ENCODE assay signal across 16 mouse cellular contexts in genomic region chr12:55051210-55052173, GRCm38 (mm10). TPM values are rescaled to one million over a fixed set of nuclear protein-coding genes. Genes with fewer than 3 reads are reported as not detected.
A peak's percentile ranks its signal among the peaks of the same experiment; 100 is the strongest.
DNase-seq lines count a peak whose midpoint lies in the region; ATAC-seq and TF ChIP-seq lines count a peak whose summit lies in the region.
"Had no signal": no experiment of that assay in that cellular context is flagged by ENCODE, and none has a peak within 500 bp of the region (broad histone marks: within the 10 kb centered on the region; RNA-seq: fewer than 3 reads in every experiment).

No protein-coding gene starts in this region.

- no peaks in the 10 kb centered on the region for H3K9me3 ChIP-seq in kidney, embryonic 15.5 days (replicated peaks)
- no peaks in the 10 kb centered on the region for H3K9me3 ChIP-seq in liver, embryonic 11.5 days (ENCODE audit: control insufficient read depth, low read length)
- H3K9me3 ChIP-seq in forebrain, postnatal 0 days (ENCODE audit: low read length): no peaks in the 10 kb centered on the region
- H3K9me3 ChIP-seq: embryonic facial prominence, embryonic 13.5 days; hindbrain, embryonic 12.5 days; neural tube, embryonic 12.5 days had no signal

- H3K27me3 ChIP-seq in kidney, embryonic 15.5 days: no peaks in the 10 kb centered on the region
- H3K27me3 ChIP-seq in liver, embryonic 11.5 days (replicated peaks; ENCODE audit: control insufficient read depth, insufficient read depth, low read length): no peaks in the 10 kb centered on the region
- no peaks in the 10 kb centered on the region for H3K27me3 ChIP-seq in forebrain, postnatal 0 days (ENCODE audit: insufficient read depth, low read length)
- H3K27me3 ChIP-seq: embryonic facial prominence, embryonic 13.5 days; hindbrain, embryonic 12.5 days; neural tube, embryonic 12.5 days had no signal

- TF ChIP-seq CTCF in forebrain, postnatal 0 days (IDR thresholded peaks at IDR 0.05; ENCODE audit: low read depth): no peak

- no peak overlapping the region for H3K27ac ChIP-seq in kidney, embryonic 15.5 days
- peak overlapping the region; percentile 97 for H3K27ac ChIP-seq in liver, embryonic 11.5 days (ENCODE audit: low read depth, low read length)
- no peak overlapping the region for H3K27ac ChIP-seq in forebrain, postnatal 0 days (ENCODE audit: low read depth, low read length)
- H3K27ac ChIP-seq: embryonic facial prominence, embryonic 13.5 days; gastrocnemius, adult 2 months; hindbrain, embryonic 12.5 days; neural tube, embryonic 12.5 days had no signal

- no peak overlapping the region for H3K4me2 ChIP-seq in kidney, embryonic 15.5 days
- H3K4me2 ChIP-seq in liver, embryonic 11.5 days: peak overlapping the region; percentile 49
- H3K4me2 ChIP-seq in forebrain, postnatal 0 days (ENCODE audit: low read depth): no peak overlapping the region
- H3K4me2 ChIP-seq: embryonic facial prominence, embryonic 13.5 days; hindbrain, embryonic 12.5 days; neural tube, embryonic 12.5 days had no signal

- no peak for DNase-seq in kidney, postnatal 25 days
- peak; percentile 64 for DNase-seq in c-Kit-negative CD71-positive TER-119-positive erythroid progenitor cells, embryonic 14.5 days (ENCODE audit: low read depth, low spot score)
- DNase-seq in liver, embryonic 11.5 days (ENCODE audit: low spot score): peak; percentile 41
- DNase-seq in yolk sac, embryonic 10.5 days (ENCODE audit: low spot score): peak; percentile 23
- DNase-seq in forebrain, postnatal 0 days: no peak
- no peak for DNase-seq in kidney, adult 18-20 months
- DNase-seq: cerebellum, postnatal 14 days; gastrocnemius, adult 2 months; kidney, adult 2 months; lung, postnatal 36 days; midbrain, embryonic 14.5 days had no signal

- 91% methylated on average over 8 of the region's 8 CpGs for WGBS in kidney, embryonic 15.5 days
- WGBS in liver, embryonic 11.5 days: 46% methylated on average over 8 of the region's 8 CpGs
- 95% methylated on average over 8 of the region's 8 CpGs for WGBS in forebrain, postnatal 0 days

- no peak overlapping the region for H3K9ac ChIP-seq in kidney, embryonic 15.5 days
- H3K9ac ChIP-seq in liver, embryonic 11.5 days (ENCODE audit: low read depth, low read length): peak overlapping the region; percentile 15
- no peak overlapping the region for H3K9ac ChIP-seq in forebrain, postnatal 0 days
- H3K9ac ChIP-seq: embryonic facial prominence, embryonic 13.5 days; hindbrain, embryonic 12.5 days; neural tube, embryonic 12.5 days had no signal

- H3K36me3 ChIP-seq in kidney, embryonic 15.5 days: peaks cover 33% of the 10 kb centered on the region
- peaks cover 9% of the 10 kb centered on the region for H3K36me3 ChIP-seq in liver, embryonic 11.5 days (ENCODE audit: control insufficient read depth, insufficient read depth, low read length)
- peaks cover 15% of the 10 kb centered on the region for H3K36me3 ChIP-seq in forebrain, postnatal 0 days (ENCODE audit: insufficient read depth)

- ATAC-seq in kidney, embryonic 15.5 days (replicated peaks; ENCODE audit: low FRiP score): peak; percentile 87
- peak; percentile 98 for ATAC-seq in liver, embryonic 11.5 days (replicated peaks; ENCODE audit: low FRiP score)
- no peak for ATAC-seq in forebrain, postnatal 0 days
- ATAC-seq: forebrain, embryonic 14.5 days had no signal

- H3K4me1 ChIP-seq in kidney, embryonic 15.5 days: no peaks in the 10 kb centered on the region
- H3K4me1 ChIP-seq in liver, embryonic 11.5 days (replicated peaks; ENCODE audit: control insufficient read depth, insufficient read depth, low read length): peaks cover 25% of the 10 kb centered on the region
- no peaks in the 10 kb centered on the region for H3K4me1 ChIP-seq in forebrain, postnatal 0 days (ENCODE audit: insufficient read depth)
- H3K4me1 ChIP-seq: embryonic facial prominence, embryonic 13.5 days; hindbrain, embryonic 12.5 days; neural tube, embryonic 12.5 days had no signal

- no peak overlapping the region for H3K4me3 ChIP-seq in kidney, embryonic 15.5 days (replicated peaks)
- H3K4me3 ChIP-seq in liver, embryonic 11.5 days (ENCODE audit: low read depth, low read length): no peak overlapping the region; the same call in 1 of the 2 replicates
- H3K4me3 ChIP-seq in forebrain, postnatal 0 days (ENCODE audit: low read depth, low read length): no peak overlapping the region
- H3K4me3 ChIP-seq: embryonic facial prominence, embryonic 13.5 days; gastrocnemius, adult 2 months; hindbrain, embryonic 12.5 days; neural tube, embryonic 12.5 days had no signal

RNA-seq across cellular contexts. Expression of gene 2700097O09Rik, which starts 28.4 kb away (rescaled TPM):
- polyA plus RNA-seq in kidney, embryonic 15.5 days (2015; fragmentation: Nextera tagmentation; extraction: Ambion mirVana): 38.2 and 40.1 TPM in 2 replicates
- polyA plus RNA-seq in liver, embryonic 11.5 days (2014; fragmentation: Nextera tagmentation; extraction: Ambion mirVana): 46.1 and 48.4 TPM in 2 replicates
- total RNA-seq in forebrain, postnatal 0 days (2014; rRNA removed): 18.9 and 19.3 TPM in 2 replicates
- 14.6 and 15.6 TPM in 2 replicates for polyA plus RNA-seq in forebrain, postnatal 0 days (2015; fragmentation: Nextera tagmentation; extraction: Ambion mirVana)

RNA-seq across cellular contexts. Expression of gene Srp54a, which starts 28.6 kb away (rescaled TPM):
- polyA plus RNA-seq in kidney, embryonic 15.5 days (2015; fragmentation: Nextera tagmentation; extraction: Ambion mirVana): 165 and 189 TPM in 2 replicates
- polyA plus RNA-seq in liver, embryonic 11.5 days (2014; fragmentation: Nextera tagmentation; extraction: Ambion mirVana): 151 and 179 TPM in 2 replicates
- 120 and 131 TPM in 2 replicates for total RNA-seq in forebrain, postnatal 0 days (2014; rRNA removed)
- 227 and 228 TPM in 2 replicates for polyA plus RNA-seq in forebrain, postnatal 0 days (2015; fragmentation: Nextera tagmentation; extraction: Ambion mirVana)

RNA-seq across cellular contexts. Expression of gene Baz1a, which starts 37.3 kb away (rescaled TPM):
- 25.8 and 26.7 TPM in 2 replicates for polyA plus RNA-seq in kidney, embryonic 15.5 days (2015; fragmentation: Nextera tagmentation; extraction: Ambion mirVana)
- polyA plus RNA-seq in liver, embryonic 11.5 days (2014; fragmentation: Nextera tagmentation; extraction: Ambion mirVana): 46.4 and 49.1 TPM in 2 replicates
- total RNA-seq in forebrain, postnatal 0 days (2014; rRNA removed): 3.3 and 5.5 TPM in 2 replicates
- polyA plus RNA-seq in forebrain, postnatal 0 days (2015; fragmentation: Nextera tagmentation; extraction: Ambion mirVana): 3.4 and 4.3 TPM in 2 replicates

Comparison
In these comparisons a context has a peak if more than half of its experiments do, and no peak if none do; other contexts are left out.
1. DNase-seq: peak in c-Kit-negative CD71-positive TER-119-positive erythroid progenitor cells, embryonic 14.5 days (single experiment), liver, embryonic 11.5 days (single experiment) and yolk sac, embryonic 10.5 days (single experiment); none in kidney, postnatal 25 days (0 of 2), forebrain, postnatal 0 days (single experiment) and kidney, adult 18-20 months (single experiment).